Mouse (Mus musculus) kidney, adult 2 months (tissue): ENCODE measurements at regions not wholly inside any gene's neighbourhood (a gene's known extent, or its start where the extent isn't known, plus 50 kb on each side); places are given as distances from the start of the nearest gene placed in this dataset.

ENCODE experiments used
- DNase-seq: peaks from one replicate; pipeline ENCODE4 v3.0.0; 2021
- H3K27ac ChIP-seq: fragments of 200-500 bp; 2 replicates; pipeline ENCODE4 v1.5.1; 2012; ENCODE audit warnings: low read depth, low read length, control low read depth, inconsistent platforms; ENCODE audit not compliant: insufficient read depth
- H3K27me3 ChIP-seq: fragments of 200-500 bp; replicated peaks from 2 replicates; pipeline ENCODE4 v1.6.1; 2012; ENCODE audit warnings: mild to moderate bottlenecking, moderate library complexity, low read length, inconsistent platforms; ENCODE audit not compliant: control insufficient read depth, insufficient read depth
- H3K36me3 ChIP-seq: fragments of 200-500 bp; 2 replicates; pipeline ENCODE4 v1.6.1; 2012; ENCODE audit warnings: mild to moderate bottlenecking, moderate library complexity, low read length, inconsistent platforms; ENCODE audit not compliant: control insufficient read depth, insufficient read depth
- H3K4me1 ChIP-seq: fragments of 200-500 bp; 2 replicates; pipeline ENCODE4 v1.6.1; 2011; ENCODE audit warnings: low read length; ENCODE audit not compliant: control insufficient read depth, insufficient read depth
- H3K4me3 ChIP-seq: fragments of 200-500 bp; 2 replicates; pipeline ENCODE4 v1.5.1; 2011; ENCODE audit warnings: mild to moderate bottlenecking, low read depth, low read length, control low read depth; ENCODE audit not compliant: insufficient read depth
- CTCF ChIP-seq: fragments of 200-500 bp; conservative IDR thresholded peaks from 2 replicates; pipeline ENCODE4 v1.5.1; 2011; ENCODE audit warnings: low read depth, mild to moderate bottlenecking, control low read depth, low read length, moderate library complexity, mixed read lengths; ENCODE audit not compliant: insufficient read depth, insufficient read length
- POLR2A ChIP-seq: fragments of 200-500 bp; IDR thresholded peaks from one replicate; pipeline ENCODE4 v1.6.1; 2011; ENCODE audit warnings: low read depth, low read length, control low read depth
- WGBS: fragments of 180-500 bp; shearing (Covaris S2); methylation state at CpG from one replicate; pipeline ENCODE4 v1.1.7; 2018; 5-methylcytosine and 5-hydroxymethylcytosine counted together

- Histone ChIP-seq H3K27ac (no peak overlapping the region), H3K27me3 (no peaks in the 10 kb centered on the region), H3K4me3 (no peak overlapping the region), H3K36me3 (no peaks in the 10 kb centered on the region), H3K4me1 (no peaks in the 10 kb centered on the region)
- 34% methylated on average over 6 of the region's 6 CpGs for WGBS
- DNase-seq, result no peak
- TF ChIP-seq POLR2A (no peak), CTCF (no peak)
Measured at GRCm38 (mm10) chr9:24943830-24944229, 145.4 kb upstream of the Gm10181 start.

GRCm38 (mm10) chr9:24952516-24952915, 136.7 kb upstream of the Gm10181 start:
- Histone ChIP-seq H3K27me3 (no peaks in the 10 kb centered on the region; the same call in 1 of the 2 replicates), H3K27ac (no peak overlapping the region), H3K36me3 (no peaks in the 10 kb centered on the region), H3K4me1 (no peaks in the 10 kb centered on the region), H3K4me3 (no peak overlapping the region)
- TF ChIP-seq CTCF, result no peak
- no peak for TF ChIP-seq POLR2A
- no peak for DNase-seq
- 35% methylated on average over 23 of the region's 23 CpGs for WGBS

- TF ChIP-seq POLR2A, result no peak
- no peak for TF ChIP-seq CTCF
- Histone ChIP-seq H3K27me3 (no peaks in the 10 kb centered on the region; the same call in 1 of the 2 replicates), H3K27ac (no peak overlapping the region), H3K4me1 (no peaks in the 10 kb centered on the region), H3K4me3 (no peak overlapping the region), H3K36me3 (no peaks in the 10 kb centered on the region)
- 80% methylated on average over 5 of the region's 5 CpGs for WGBS
- DNase-seq, result no peak
Measured at GRCm38 (mm10) chr9:24955641-24956040, 133.6 kb upstream of the Gm10181 start.

GRCm38 (mm10) chr9:24956566-24956965, 132.7 kb upstream of the Gm10181 start:
- TF ChIP-seq CTCF (no peak), POLR2A (no peak)
- Histone ChIP-seq H3K27me3 (no peaks in the 10 kb centered on the region; the same call in 1 of the 2 replicates), H3K4me3 (no peak overlapping the region), H3K27ac (no peak overlapping the region), H3K36me3 (no peaks in the 10 kb centered on the region), H3K4me1 (no peaks in the 10 kb centered on the region)
- WGBS, result 77% methylated on average over 7 of the region's 7 CpGs
- DNase-seq, result no peak

- no peak overlapping the region for H3K27ac ChIP-seq
- DNase-seq, result no peak
- no peaks in the 10 kb centered on the region for H3K36me3 ChIP-seq
- TF ChIP-seq POLR2A (no peak), CTCF (no peak)
- WGBS, result 58% methylated on average over 1 of the region's 1 CpGs
- H3K27me3 ChIP-seq, result no peaks in the 10 kb centered on the region
- H3K4me3 ChIP-seq, result no peak overlapping the region
- H3K4me1 ChIP-seq, result no peaks in the 10 kb centered on the region
Measured at GRCm38 (mm10) chr9:24963290-24963689, 125.9 kb upstream of the Gm10181 start.

- Histone ChIP-seq H3K4me3 (no peak overlapping the region), H3K27me3 (no peaks in the 10 kb centered on the region), H3K27ac (no peak overlapping the region), H3K4me1 (no peaks in the 10 kb centered on the region), H3K36me3 (no peaks in the 10 kb centered on the region)
- no peak for TF ChIP-seq POLR2A
- TF ChIP-seq CTCF, result no peak
- DNase-seq, result no peak
- 72% methylated on average over 10 of the region's 10 CpGs for WGBS
Measured at GRCm38 (mm10) chr9:24967571-24967970, 121.7 kb upstream of the Gm10181 start.

GRCm38 (mm10) chr9:24974021-24974741, 115.0 kb upstream of the Gm10181 start:
- WGBS, result 21% methylated on average over 19 of the region's 19 CpGs
- Histone ChIP-seq H3K36me3 (no peaks in the 10 kb centered on the region), H3K27ac (no peak overlapping the region), H3K27me3 (no peaks in the 10 kb centered on the region), H3K4me1 (no peaks in the 10 kb centered on the region), H3K4me3 (no peak overlapping the region)
- DNase-seq, result peak; percentile 18
- TF ChIP-seq CTCF, result no peak
- TF ChIP-seq POLR2A, result no peak
